Mouse (Mus musculus) neural tube, embryonic 11.5 days (tissue): ENCODE data around the gene Pgm2. TPM values are rescaled to one million over a fixed set of nuclear protein-coding genes. Genes with fewer than 3 reads are reported as not detected.

ENCODE experiments used
- ATAC-seq: fragments of 200-750 bp; cut with Nextera tagmentation; 2 replicates; pipeline ENCODE4 v1.8.0; 2017; ENCODE audit warnings: moderate number of reproducible peaks, mild to moderate bottlenecking, moderate TSS enrichment, moderate library complexity; ENCODE audit not compliant: insufficient read depth, low FRiP score, low TSS enrichment
- DNase-seq: peaks from one replicate; pipeline ENCODE4 v3.0.0-alpha.2; 2015; ENCODE audit warnings: low spot score
- H3K27ac ChIP-seq: fragments of 300-500 bp; sonication (generic); 2 replicates; pipeline ENCODE4 v1.5.1; 2014; ENCODE audit warnings: low read depth, mild to moderate bottlenecking, low read length
- H3K27me3 ChIP-seq: fragments of 300-500 bp; sonication (generic); 2 replicates; pipeline ENCODE4 v1.6.1; 2014; ENCODE audit warnings: mild to moderate bottlenecking, low read length, mixed read lengths; ENCODE audit not compliant: control insufficient read depth, insufficient read depth
- H3K36me3 ChIP-seq: fragments of 300-500 bp; sonication (generic); 2 replicates; pipeline ENCODE4 v1.6.1; 2014; ENCODE audit warnings: mild to moderate bottlenecking, low read length, moderate library complexity, mixed read lengths; ENCODE audit not compliant: control insufficient read depth, insufficient read depth
- H3K4me1 ChIP-seq: fragments of 300-500 bp; sonication (generic); 2 replicates; pipeline ENCODE4 v1.6.1; 2014; ENCODE audit warnings: low read length, mixed read lengths; ENCODE audit not compliant: control insufficient read depth, insufficient read depth
- H3K4me2 ChIP-seq: fragments of 300-500 bp; sonication (generic); 2 replicates; pipeline ENCODE4 v1.6.1; 2014; ENCODE audit warnings: low read depth, mild to moderate bottlenecking, moderate library complexity
- H3K4me3 ChIP-seq: fragments of 300-500 bp; sonication (generic); 2 replicates; pipeline ENCODE4 v1.5.1; 2014; ENCODE audit warnings: low read depth, low read length
- H3K9ac ChIP-seq: fragments of 300-500 bp; sonication (generic); 2 replicates; pipeline ENCODE4 v1.6.1; 2014; ENCODE audit warnings: mild to moderate bottlenecking, low read length
- H3K9me3 ChIP-seq: fragments of 300-500 bp; sonication (generic); 2 replicates; pipeline ENCODE4 v1.6.1; 2016; ENCODE audit warnings: low read length; ENCODE audit not compliant: control insufficient read depth
- WGBS: fragments of 180-500 bp; shearing (Covaris S2); extraction: QIAGEN DNeasy Blood & Tissue Kit; methylation state at CpG from one replicate; pipeline ENCODE4 v1.1.7; 2014; 5-methylcytosine and 5-hydroxymethylcytosine counted together
- polyA plus RNA-seq: library from polyadenylated mRNA; unstranded; fragments of >200 nt; fragmentation: Nextera tagmentation; extraction: Ambion mirVana; gene quantifications from 2 replicates; pipeline ENCODE4 v1.2.1, GENCODE M21; 2014

The Pgm2 gene
- polyA plus RNA-seq, result 30.0 and 30.9 TPM in 2 replicates

- Histone ChIP-seq H3K27ac (no peak within 1 kb of the TSS), H3K36me3 (no peaks in the 10 kb centered on the region), H3K4me3 (peak within 1 kb of the TSS; percentile 57), H3K27me3 (no peaks in the 10 kb centered on the region), H3K9ac (peak within 1 kb of the TSS; percentile 81), H3K4me1 (peaks cover 4% of the 10 kb centered on the region; the same call in 1 of the 2 replicates), H3K4me2 (peak within 1 kb of the TSS; percentile 67), H3K9me3 (no peaks in the 10 kb centered on the region)
- ATAC-seq, result peak; percentile 94
- DNase-seq, result peak; percentile 90
- under 1% methylated on average over 41 of the region's 43 CpGs for WGBS
Observed at GRCm38 (mm10) chr5:64092748-64093292, at the start of gene Pgm2. TSS of gene Pgm2 (plus strand) at chr5:64092950.

GRCm38 (mm10) chr5:64043694-64044453 lies 48.9 kb upstream of the Pgm2 start:
- WGBS, result 52% methylated on average over 5 of the region's 5 CpGs
- Histone ChIP-seq H3K4me3 (no peak overlapping the region), H3K4me2 (no peak overlapping the region), H3K9ac (no peak overlapping the region), H3K4me1 (no peaks in the 10 kb centered on the region), H3K9me3 (no peaks in the 10 kb centered on the region), H3K27ac (no peak overlapping the region), H3K36me3 (no peaks in the 10 kb centered on the region), H3K27me3 (no peaks in the 10 kb centered on the region)
- DNase-seq, result no peak
- ATAC-seq, result no peak

- H3K27ac ChIP-seq, result no peak overlapping the region
- ATAC-seq (no peak), DNase-seq (no peak)
Observed at GRCm38 (mm10) chr5:64044790-64045189, 48.0 kb upstream of the Pgm2 start.

GRCm38 (mm10) chr5:64045502-64045901 lies 47.2 kb upstream of the Pgm2 start:
- no peak overlapping the region for H3K4me2 ChIP-seq
- no peaks in the 10 kb centered on the region for H3K27me3 ChIP-seq
- DNase-seq (no peak), ATAC-seq (peak; percentile 76; the same call in 1 of the 2 replicates)
- no peak overlapping the region for H3K9ac ChIP-seq
- H3K36me3 ChIP-seq, result no peaks in the 10 kb centered on the region
- 76% methylated on average over 8 of the region's 8 CpGs for WGBS
- no peaks in the 10 kb centered on the region for H3K4me1 ChIP-seq
- no peak overlapping the region for H3K27ac ChIP-seq
- H3K9me3 ChIP-seq, result no peaks in the 10 kb centered on the region
- H3K4me3 ChIP-seq, result no peak overlapping the region

More at GRCm38 (mm10) chr5:64044790-64045189, 48.0 kb upstream of the Pgm2 start:
- Histone ChIP-seq H3K9me3 (no peaks in the 10 kb centered on the region), H3K9ac (no peak overlapping the region), H3K4me3 (no peak overlapping the region), H3K4me1 (no peaks in the 10 kb centered on the region), H3K27me3 (no peaks in the 10 kb centered on the region), H3K4me2 (no peak overlapping the region), H3K36me3 (no peaks in the 10 kb centered on the region)
- WGBS, result 93% methylated on average over 18 of the region's 18 CpGs

- WGBS, result 81% methylated on average over 11 of the region's 11 CpGs
- no peak overlapping the region for H3K4me2 ChIP-seq
- no peaks in the 10 kb centered on the region for H3K27me3 ChIP-seq
- DNase-seq (no peak), ATAC-seq (no peak)
- H3K4me1 ChIP-seq, result no peaks in the 10 kb centered on the region
- H3K9ac ChIP-seq, result no peak overlapping the region
- H3K4me3 ChIP-seq, result no peak overlapping the region
- H3K36me3 ChIP-seq, result no peaks in the 10 kb centered on the region
- H3K27ac ChIP-seq, result no peak overlapping the region
- no peaks in the 10 kb centered on the region for H3K9me3 ChIP-seq
Observed at GRCm38 (mm10) chr5:64046995-64047394, 45.8 kb upstream of the Pgm2 start.

GRCm38 (mm10) chr5:64047921-64048320 lies 44.8 kb upstream of the Pgm2 start:
- Histone ChIP-seq H3K27me3 (no peaks in the 10 kb centered on the region), H3K9me3 (no peaks in the 10 kb centered on the region), H3K9ac (no peak overlapping the region), H3K4me1 (no peaks in the 10 kb centered on the region), H3K27ac (no peak overlapping the region), H3K4me2 (no peak overlapping the region), H3K36me3 (no peaks in the 10 kb centered on the region), H3K4me3 (no peak overlapping the region)
- WGBS, result 62% methylated on average over 6 of the region's 6 CpGs
- no peak for ATAC-seq
- no peak for DNase-seq

GRCm38 (mm10) chr5:64048605-64049004 lies 44.1 kb upstream of the Pgm2 start:
- H3K4me2 ChIP-seq, result no peak overlapping the region
- H3K9ac ChIP-seq, result no peak overlapping the region
- no peaks in the 10 kb centered on the region for H3K4me1 ChIP-seq
- no peak overlapping the region for H3K4me3 ChIP-seq
- no peaks in the 10 kb centered on the region for H3K9me3 ChIP-seq
- no peaks in the 10 kb centered on the region for H3K27me3 ChIP-seq
- DNase-seq (no peak), ATAC-seq (no peak)
- H3K27ac ChIP-seq, result no peak overlapping the region
- WGBS, result 68% methylated on average over 3 of the region's 3 CpGs
- no peaks in the 10 kb centered on the region for H3K36me3 ChIP-seq

GRCm38 (mm10) chr5:64049256-64049655 lies 43.5 kb upstream of the Pgm2 start:
- DNase-seq (no peak), ATAC-seq (no peak)
- Histone ChIP-seq H3K9me3 (no peaks in the 10 kb centered on the region), H3K27ac (no peak overlapping the region), H3K27me3 (no peaks in the 10 kb centered on the region), H3K36me3 (no peaks in the 10 kb centered on the region), H3K4me3 (no peak overlapping the region), H3K9ac (no peak overlapping the region), H3K4me2 (no peak overlapping the region), H3K4me1 (no peaks in the 10 kb centered on the region)
- WGBS, result 93% methylated on average over 5 of the region's 5 CpGs

- DNase-seq (no peak), ATAC-seq (no peak)
- no peaks in the 10 kb centered on the region for H3K36me3 ChIP-seq
- WGBS, result 87% methylated on average over 5 of the region's 5 CpGs
- no peak overlapping the region for H3K4me3 ChIP-seq
- no peak overlapping the region for H3K9ac ChIP-seq
- no peaks in the 10 kb centered on the region for H3K4me1 ChIP-seq
- no peak overlapping the region for H3K4me2 ChIP-seq
- H3K27ac ChIP-seq, result no peak overlapping the region
- no peaks in the 10 kb centered on the region for H3K27me3 ChIP-seq
- H3K9me3 ChIP-seq, result no peaks in the 10 kb centered on the region
Observed at GRCm38 (mm10) chr5:64053010-64053409, 39.7 kb upstream of the Pgm2 start.
